Mouse (Mus musculus) forebrain, embryonic 11.5 days (tissue): Measurements from ENCODE around the gene Lrrc1. TPM values are rescaled to one million over a fixed set of nuclear protein-coding genes. Genes with fewer than 3 reads are reported as not detected.

Experiments
- ATAC-seq: fragments of 200-750 bp; cut with Nextera tagmentation; replicated peaks from 2 replicates; pipeline ENCODE4 v1.8.0; 2017; ENCODE audit warnings: moderate TSS enrichment; ENCODE audit not compliant: low FRiP score
- DNase-seq: peaks from one replicate; pipeline ENCODE4 v3.0.0-alpha.2; 2017; ENCODE audit warnings: low spot score
- H3K27ac ChIP-seq: fragments of 300-500 bp; sonication (generic); 2 replicates; pipeline ENCODE4 v1.5.1; 2014; ENCODE audit warnings: low read depth, low read length
- H3K27me3 ChIP-seq: fragments of 300-500 bp; sonication (generic); 2 replicates; pipeline ENCODE4 v1.6.1; 2014; ENCODE audit warnings: mild to moderate bottlenecking, low read length, mixed read lengths; ENCODE audit not compliant: control insufficient read depth, insufficient read depth
- H3K36me3 ChIP-seq: fragments of 300-500 bp; sonication (generic); 2 replicates; pipeline ENCODE4 v1.6.1; 2014; ENCODE audit warnings: mild to moderate bottlenecking, low read length, moderate library complexity, mixed read lengths; ENCODE audit not compliant: control insufficient read depth, insufficient read depth
- H3K4me1 ChIP-seq: fragments of 300-500 bp; sonication (generic); replicated peaks from 2 replicates; pipeline ENCODE4 v1.6.1; 2014; ENCODE audit warnings: low read length, mixed read lengths; ENCODE audit not compliant: control insufficient read depth, insufficient read depth
- H3K4me2 ChIP-seq: fragments of 300-500 bp; sonication (generic); 2 replicates; pipeline ENCODE4 v1.6.1; 2014; ENCODE audit warnings: low read depth, mild to moderate bottlenecking, low read length, moderate library complexity, mixed read lengths; ENCODE audit not compliant: severe bottlenecking
- H3K4me3 ChIP-seq: fragments of 300-500 bp; sonication (generic); 2 replicates; pipeline ENCODE4 v1.5.1; 2014; ENCODE audit warnings: low read depth, low read length
- H3K9ac ChIP-seq: fragments of 300-500 bp; sonication (generic); 2 replicates; pipeline ENCODE4 v1.6.1; 2014; ENCODE audit warnings: low read length
- H3K9me3 ChIP-seq: fragments of 300-500 bp; sonication (generic); 2 replicates; pipeline ENCODE4 v1.6.1; 2016; ENCODE audit warnings: low read length, mixed read lengths; ENCODE audit not compliant: control insufficient read depth
- WGBS: fragments of 180-500 bp; shearing (Covaris S2); extraction: QIAGEN DNeasy Blood & Tissue Kit; methylation state at CpG from one replicate; pipeline ENCODE4 v1.1.7; 2014; 5-methylcytosine and 5-hydroxymethylcytosine counted together
- polyA plus RNA-seq: library from polyadenylated mRNA; unstranded; fragments of >200 nt; fragmentation: Nextera tagmentation; extraction: Ambion mirVana; gene quantifications from 2 replicates; pipeline ENCODE4 v1.2.1, GENCODE M21; 2014

Lrrc1 gene
- polyA plus RNA-seq, 1 experiment from 2014 or later: 22.9 TPM

DNA sequence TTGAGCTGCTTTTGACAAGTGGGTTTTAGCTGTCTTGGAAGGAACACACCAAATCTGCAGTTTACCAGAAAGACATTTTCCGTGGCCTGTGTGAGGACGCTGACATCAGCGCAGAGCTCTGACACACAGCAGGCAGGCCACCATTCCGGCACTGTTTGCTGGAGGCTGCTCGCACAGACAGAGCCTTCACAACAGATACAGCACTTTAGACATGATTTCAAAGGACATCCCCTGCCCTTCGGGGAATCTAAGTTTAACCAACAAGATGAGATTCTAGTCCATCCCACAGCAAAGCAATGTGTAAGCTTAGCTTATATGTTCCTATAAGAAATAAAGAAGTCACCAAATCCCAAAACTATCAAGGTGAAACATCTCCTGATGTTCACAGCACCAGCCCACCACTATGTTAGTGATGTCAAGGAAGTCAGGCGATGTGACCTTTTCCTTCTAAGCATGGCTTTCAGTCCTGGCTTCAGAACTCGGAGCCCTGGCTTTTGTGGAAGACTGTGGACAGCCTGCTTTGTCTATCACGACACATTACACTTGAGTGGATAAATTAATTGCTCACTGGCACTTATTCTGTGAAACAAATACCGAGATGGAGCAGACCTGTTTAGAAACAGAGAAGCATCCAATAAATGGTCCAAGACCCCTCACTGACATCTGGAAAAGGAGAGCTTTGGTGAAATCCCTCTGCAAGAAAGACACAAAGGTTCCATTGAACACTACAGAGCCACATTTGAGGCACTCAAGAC is 66.3 kb downstream of the Lrrc1 start:
- H3K9ac ChIP-seq: no peak overlapping the region
- peak overlapping the region; percentile 55; the same call in 1 of the 2 replicates for H3K27ac ChIP-seq
- H3K27me3 ChIP-seq: no peaks in the 10 kb centered on the region
- peaks cover 30% of the 10 kb centered on the region for H3K4me1 ChIP-seq
- WGBS: 32% methylated on average over 10 of the region's 10 CpGs
- H3K36me3 ChIP-seq: no peaks in the 10 kb centered on the region
- no peaks in the 10 kb centered on the region for H3K9me3 ChIP-seq
- H3K4me3 ChIP-seq: no peak overlapping the region
- no peak for DNase-seq
- no peak overlapping the region; the same call in 1 of the 2 replicates for H3K4me2 ChIP-seq
- peak; percentile 42; the same call in 1 of the 2 replicates for ATAC-seq

DNA sequence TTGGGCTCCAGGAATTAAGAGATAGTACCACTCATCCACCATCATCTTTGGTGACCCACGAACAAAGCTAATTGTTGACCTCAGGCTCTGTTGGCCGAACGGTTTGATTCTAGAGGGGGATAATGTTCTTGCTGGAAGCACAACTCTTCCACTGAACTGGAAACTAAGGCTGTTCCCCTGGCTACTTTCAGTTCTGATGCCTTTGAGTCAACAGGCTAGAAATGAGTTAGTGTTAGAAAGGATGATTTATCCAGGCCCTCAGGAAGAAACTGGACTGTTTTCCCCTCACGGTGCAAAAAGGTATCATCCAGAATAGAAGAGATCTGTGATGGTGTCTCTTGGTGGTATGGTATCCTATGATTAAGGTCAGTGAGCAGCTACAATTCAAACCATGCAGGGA is 70.1 kb downstream of the Lrrc1 start:
- H3K9ac ChIP-seq: no peak overlapping the region
- 85% methylated on average over 4 of the region's 4 CpGs for WGBS
- H3K27ac ChIP-seq: no peak overlapping the region
- no peaks in the 10 kb centered on the region; the same call in 1 of the 2 replicates for H3K36me3 ChIP-seq
- no peak overlapping the region for H3K4me3 ChIP-seq
- H3K4me1 ChIP-seq: peaks cover 14% of the 10 kb centered on the region
- no peaks in the 10 kb centered on the region for H3K9me3 ChIP-seq
- H3K27me3 ChIP-seq: no peaks in the 10 kb centered on the region
- DNase-seq (no peak), ATAC-seq (no peak)
- H3K4me2 ChIP-seq: no peak overlapping the region

DNA sequence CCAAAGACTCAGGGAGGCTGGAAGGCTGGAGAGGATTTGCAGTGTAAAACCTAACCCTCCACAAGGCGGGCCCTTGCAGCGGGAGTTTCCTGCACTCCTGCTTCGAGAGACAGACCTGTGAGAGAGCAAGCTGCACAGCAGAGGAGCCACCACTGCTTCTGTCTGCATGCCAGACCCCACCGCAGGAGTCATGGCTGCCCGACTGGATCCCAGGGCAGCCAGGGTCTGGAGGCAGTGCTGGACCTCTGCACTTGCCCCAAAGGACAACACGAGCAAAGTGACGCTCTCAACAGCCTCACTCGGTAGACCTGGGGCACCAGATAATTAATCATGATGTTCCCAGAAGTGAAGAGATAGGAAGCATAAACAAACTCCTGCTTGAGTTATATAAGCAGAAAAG is 72.1 kb downstream of the Lrrc1 start:
- no peak overlapping the region for H3K4me2 ChIP-seq
- WGBS: 87% methylated on average over 8 of the region's 8 CpGs
- no peak overlapping the region for H3K4me3 ChIP-seq
- ATAC-seq (no peak), DNase-seq (peak; percentile 48)
- H3K4me1 ChIP-seq: peaks cover 2% of the 10 kb centered on the region; the same call in 1 of the 2 replicates
- no peaks in the 10 kb centered on the region for H3K9me3 ChIP-seq
- no peak overlapping the region for H3K9ac ChIP-seq
- H3K27ac ChIP-seq: no peak overlapping the region
- H3K27me3 ChIP-seq: no peaks in the 10 kb centered on the region
- no peaks in the 10 kb centered on the region; the same call in 1 of the 2 replicates for H3K36me3 ChIP-seq

DNA sequence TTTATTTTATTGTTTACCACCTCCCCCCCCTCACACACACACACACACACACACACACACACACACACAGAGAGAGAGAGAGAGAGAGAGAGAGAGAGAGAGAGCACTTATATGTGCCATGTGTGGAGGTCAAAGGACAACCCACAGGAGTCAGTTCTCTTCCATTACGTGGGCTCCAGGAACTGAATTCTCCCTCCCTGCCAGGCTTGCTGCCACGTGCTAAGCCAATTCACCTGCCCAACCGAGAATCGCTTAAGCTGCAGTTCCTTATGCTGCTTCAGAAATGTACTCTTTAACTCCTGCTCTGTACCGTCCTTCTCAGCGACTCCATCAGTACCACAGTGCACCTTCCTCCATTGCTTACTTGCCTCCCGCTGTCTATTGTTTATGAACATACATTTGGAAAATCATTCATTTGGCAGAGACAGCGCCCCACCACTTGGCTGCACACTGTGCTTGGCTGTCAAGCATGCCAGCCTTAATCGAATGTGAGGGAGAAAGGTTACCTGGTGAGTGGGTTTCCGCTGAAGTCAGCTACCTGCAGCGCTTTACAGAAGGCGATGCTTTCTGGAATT is 72.9 kb downstream of the Lrrc1 start:
- ATAC-seq (no peak), DNase-seq (peak; percentile 27)
- Histone ChIP-seq H3K27ac (no peak overlapping the region), H3K9me3 (no peaks in the 10 kb centered on the region), H3K4me1 (peaks cover 2% of the 10 kb centered on the region; the same call in 1 of the 2 replicates), H3K4me3 (no peak overlapping the region), H3K36me3 (no peaks in the 10 kb centered on the region; the same call in 1 of the 2 replicates), H3K4me2 (no peak overlapping the region), H3K27me3 (no peaks in the 10 kb centered on the region), H3K9ac (no peak overlapping the region)
- WGBS: 84% methylated on average over 12 of the region's 12 CpGs

DNA sequence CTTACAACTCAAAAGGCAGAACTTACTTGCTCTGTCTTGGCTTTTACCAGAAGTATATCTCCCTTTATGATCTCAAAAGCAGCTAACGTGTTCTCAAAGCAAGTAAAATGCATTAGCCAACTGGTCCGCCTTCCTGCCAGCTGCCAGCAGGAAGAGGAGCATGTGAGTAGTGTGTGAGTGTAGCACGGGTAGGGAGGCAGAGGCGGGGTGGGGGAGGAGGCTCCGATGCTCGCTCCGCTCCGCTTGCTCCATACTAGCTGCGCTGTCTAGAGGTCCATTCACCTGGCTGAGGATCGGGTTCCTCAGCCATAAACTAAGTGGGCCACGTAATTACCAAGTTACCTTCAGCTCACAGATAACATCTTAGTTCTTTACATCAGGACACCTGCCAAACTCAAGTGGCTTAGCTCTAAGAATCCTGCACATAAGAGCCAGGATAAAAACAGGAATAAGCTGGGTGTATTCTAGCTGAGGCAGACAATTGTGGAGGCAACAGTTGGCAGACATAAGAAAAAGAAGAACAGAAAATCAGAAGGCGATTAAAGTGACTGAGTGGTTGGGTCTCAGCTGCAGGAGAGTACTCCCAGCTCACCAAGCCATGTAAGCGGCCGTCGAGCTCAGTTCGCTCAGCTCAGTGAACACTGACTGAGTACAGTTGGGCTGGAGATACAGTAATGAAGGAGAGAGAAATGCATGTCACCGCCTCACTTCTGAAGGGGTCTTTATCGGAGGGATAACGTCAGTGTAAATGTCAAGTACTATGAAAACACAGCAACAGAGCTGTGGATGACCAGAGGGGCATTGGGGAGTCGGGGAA is 74.7 kb downstream of the Lrrc1 start:
- H3K27me3 ChIP-seq: no peaks in the 10 kb centered on the region
- no peak overlapping the region for H3K4me2 ChIP-seq
- WGBS: 71% methylated on average over 20 of the region's 20 CpGs
- DNase-seq: peak; percentile 24
- H3K36me3 ChIP-seq: no peaks in the 10 kb centered on the region; the same call in 1 of the 2 replicates
- H3K9ac ChIP-seq: no peak overlapping the region
- no peaks in the 10 kb centered on the region for H3K9me3 ChIP-seq
- peaks cover 2% of the 10 kb centered on the region; the same call in 1 of the 2 replicates for H3K4me1 ChIP-seq
- H3K4me3 ChIP-seq: no peak overlapping the region
- ATAC-seq: peak; percentile 75; the same call in 1 of the 2 replicates
- no peak overlapping the region for H3K27ac ChIP-seq

DNA sequence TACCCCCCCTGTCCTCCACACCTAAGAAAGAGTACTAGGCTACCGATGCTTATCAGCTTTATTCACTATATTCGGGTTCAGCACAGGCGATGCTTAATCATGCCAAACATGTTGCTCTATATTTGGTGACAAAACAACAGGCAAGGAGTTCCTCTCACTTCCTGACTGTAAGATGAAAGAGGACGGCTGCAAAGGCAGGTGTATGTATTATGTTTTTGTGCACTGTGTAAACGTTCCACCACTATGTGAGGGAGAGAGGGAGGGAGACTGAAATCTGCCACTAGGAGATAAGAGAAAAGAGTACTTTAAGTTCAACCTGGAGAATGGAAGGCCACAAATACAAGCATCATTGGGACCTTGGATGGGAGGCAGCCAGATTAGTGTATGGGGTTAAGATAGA is 77.7 kb downstream of the Lrrc1 start:
- whole genome bisulfite sequencing: 86% methylated on average over 5 of the region's 5 CpGs
- no peak for ATAC-seq

DNA sequence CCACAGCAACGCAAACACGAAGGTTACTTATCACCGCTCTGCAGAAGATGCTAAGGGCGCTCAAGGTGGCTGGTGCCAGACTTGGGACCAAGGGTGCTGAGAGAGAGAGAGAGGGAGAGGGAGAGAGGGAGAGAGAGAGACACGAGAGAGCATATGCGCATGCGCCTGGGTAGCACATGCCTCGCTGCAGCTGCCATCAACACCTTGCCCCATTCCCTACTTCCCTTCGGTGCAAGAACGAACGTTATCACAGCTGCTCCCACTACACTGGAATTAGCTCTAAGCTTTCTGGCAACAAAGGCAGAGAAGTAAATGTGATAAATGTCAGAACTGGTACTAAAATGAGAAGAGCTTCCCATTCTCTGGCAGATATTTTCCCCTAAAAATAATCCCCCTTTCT is 79.3 kb downstream of the Lrrc1 start:
- WGBS: 79% methylated on average over 11 of the region's 11 CpGs
- Histone ChIP-seq H3K27me3 (no peaks in the 10 kb centered on the region), H3K9me3 (no peaks in the 10 kb centered on the region), H3K4me2 (no peak overlapping the region), H3K4me1 (peaks cover 2% of the 10 kb centered on the region; the same call in 1 of the 2 replicates), H3K27ac (no peak overlapping the region), H3K9ac (no peak overlapping the region), H3K36me3 (no peaks in the 10 kb centered on the region; the same call in 1 of the 2 replicates), H3K4me3 (no peak overlapping the region)
- no peak for DNase-seq
- no peak for ATAC-seq

More for the DNA sequence above, 77.7 kb downstream of the Lrrc1 start:
- H3K9ac ChIP-seq: no peak overlapping the region
- no peak overlapping the region for H3K4me3 ChIP-seq
- no peak for DNase-seq
- H3K36me3 ChIP-seq: no peaks in the 10 kb centered on the region; the same call in 1 of the 2 replicates
- no peaks in the 10 kb centered on the region for H3K9me3 ChIP-seq
- H3K4me2 ChIP-seq: no peak overlapping the region
- no peaks in the 10 kb centered on the region for H3K27me3 ChIP-seq
- no peak overlapping the region for H3K27ac ChIP-seq
- H3K4me1 ChIP-seq: peaks cover 2% of the 10 kb centered on the region; the same call in 1 of the 2 replicates

DNA sequence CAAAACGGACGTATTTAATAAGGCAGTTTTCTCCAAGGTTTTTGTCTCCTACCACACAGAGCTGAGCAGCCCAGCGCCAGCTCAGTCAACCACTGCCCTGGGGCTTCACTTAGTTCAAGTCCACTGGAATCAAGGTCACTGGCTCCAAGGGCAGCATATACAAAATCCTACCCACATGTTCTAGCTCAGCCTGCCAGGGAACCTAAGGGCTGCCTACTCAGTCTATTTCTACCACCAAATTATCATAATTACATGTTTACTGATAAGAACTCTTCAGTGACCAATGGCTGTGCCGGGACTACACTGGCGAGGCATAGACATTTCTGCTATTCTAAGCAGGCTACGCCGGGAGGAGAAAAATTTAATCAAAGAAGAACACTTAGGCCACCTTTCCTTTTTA is 80.8 kb downstream of the Lrrc1 start:
- ATAC-seq: 0 out of 2 replicates have a peak, but pooled peaks have one; percentile 16
- H3K4me1 ChIP-seq: no peaks in the 10 kb centered on the region
- H3K27ac ChIP-seq: no peak overlapping the region

More for the DNA sequence above, 80.8 kb downstream of the Lrrc1 start:
- peak; percentile 37 for DNase-seq
- Histone ChIP-seq H3K36me3 (no peaks in the 10 kb centered on the region; the same call in 1 of the 2 replicates), H3K27me3 (no peaks in the 10 kb centered on the region), H3K4me3 (no peak overlapping the region), H3K9ac (no peak overlapping the region), H3K4me2 (no peak overlapping the region), H3K9me3 (no peaks in the 10 kb centered on the region)
- 79% methylated on average over 7 of the region's 7 CpGs for WGBS
